Mouse (Mus musculus) left cerebral cortex, postnatal 14 days (tissue): ENCODE measurements around the gene Wwox. TPM values are rescaled to one million over a fixed set of nuclear protein-coding genes. Genes with fewer than 3 reads are reported as not detected.

ENCODE experiments used
- DNase-seq, 2 experiments: peaks; one replicate each; pipeline ENCODE4 v3.0.0; 2021 to 2022; ENCODE audit warnings: low spot score in 2 of 2, mixed read lengths in 1 of 2
- intact Hi-C: fragments of 180-260 bp; cut with DNase I; formaldehyde crosslinking; loops from one replicate; pipeline ENCODE4 v1.15.1; 2025
- total RNA-seq, 2 experiments: library from RNA; stranded (reverse); gene quantifications; 2 replicates each; pipeline ENCODE4 v1.2.3; 2021

Gene Wwox
- total RNA-seq, 2 experiments from 2014 or later = 11.9 to 12.0 TPM

GRCm38 (mm10) chr8:114772276-114772849 lies 332.9 kb downstream of the Wwox start:
- no peak for DNase-seq
- intact Hi-C loops = loop anchor here (5.0 to 10.0 kb wide), 2 partner anchors 318 to 935 kb away; partner anchors contain the start of gene Maf

DNA sequence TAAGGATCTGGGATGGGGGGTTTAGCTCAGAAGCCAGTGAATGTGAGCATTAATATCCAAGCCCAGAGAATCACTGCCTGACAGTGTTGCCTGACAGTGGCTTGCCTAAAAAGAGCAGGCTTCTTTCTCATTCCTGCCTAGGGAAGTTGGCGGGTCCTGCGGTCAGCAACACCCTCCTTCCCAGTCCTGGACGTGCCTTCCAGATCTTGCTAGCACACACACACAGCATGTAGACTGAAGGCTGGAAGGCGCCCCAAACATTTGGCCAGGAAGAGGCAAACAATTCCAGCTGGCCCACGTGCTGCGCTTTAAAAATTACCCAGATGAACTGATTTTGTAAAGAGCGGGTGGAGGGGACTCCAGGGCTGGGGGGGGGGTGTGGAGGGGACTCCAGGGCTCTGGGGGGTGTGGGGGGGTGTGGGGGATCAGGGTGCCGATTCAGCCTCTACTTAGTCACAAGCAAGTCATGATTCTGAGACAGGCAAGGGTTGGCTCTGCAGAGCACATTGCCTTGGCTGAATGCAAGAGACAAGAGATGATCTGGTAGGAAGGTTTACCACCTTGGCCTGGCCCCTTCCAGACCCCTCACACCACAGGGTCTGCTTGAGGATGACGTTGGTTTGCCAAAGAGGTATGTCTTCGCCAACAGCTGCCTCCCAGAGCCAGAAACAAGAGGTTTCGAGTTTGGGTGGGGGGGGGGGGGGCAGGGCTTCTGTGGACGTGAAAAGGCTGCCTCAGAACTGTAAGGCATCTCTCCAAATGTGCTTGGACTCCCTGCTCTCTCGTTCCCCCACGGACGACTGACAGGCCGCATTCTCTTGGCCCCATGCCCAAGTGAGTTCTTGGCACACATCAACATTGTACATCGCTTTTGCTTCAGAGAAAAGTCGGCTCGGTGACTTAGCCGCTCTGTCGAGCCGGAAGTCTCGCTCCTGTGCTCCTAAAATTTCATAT lies 334.3 kb downstream of the Wwox start:
- intact Hi-C loops = loop anchor here (5.0 to 10.0 kb wide), 2 partner anchors 319 to 934 kb away; partner anchors contain the start of gene Maf
- DNase-seq = peak; percentile 26 to 55

GRCm38 (mm10) chr8:114774415-114774775 lies 334.9 kb downstream of the Wwox start:
- no peak for DNase-seq
- intact Hi-C loops = loop anchor here (5.0 to 10.0 kb wide), 2 partner anchors 320 to 933 kb away; partner anchors contain the start of gene Maf

GRCm38 (mm10) chr8:114775543-114775942 lies 336.1 kb downstream of the Wwox start:
- DNase-seq = no peak
- intact Hi-C loops = loop anchor here (10.0 kb wide), 1 partner anchor 321 kb away; no protein-coding TSS in a partner anchor

DNA sequence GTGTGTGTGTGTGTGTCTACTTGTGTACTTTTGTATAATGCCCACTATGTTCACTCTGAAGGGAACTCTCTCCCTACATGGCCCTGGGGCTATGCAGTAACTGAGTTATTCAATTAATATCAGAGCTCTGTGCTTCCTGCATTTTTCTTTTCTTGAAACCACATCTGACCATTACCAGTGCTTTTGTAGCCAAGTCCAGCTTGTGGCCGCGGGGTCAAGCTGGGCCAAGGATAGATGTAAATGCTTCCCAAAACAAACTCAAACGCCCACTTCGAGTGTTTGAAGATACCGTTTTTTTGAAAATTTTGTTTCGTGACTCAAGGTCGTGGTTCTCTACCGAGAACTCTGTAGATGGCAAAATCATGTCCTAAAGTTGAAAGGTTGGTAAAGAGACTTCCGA lies 337.2 kb downstream of the Wwox start:
- DNase-seq = no peak
- intact Hi-C loops = loop anchor here (10.0 kb wide), 1 partner anchor 322 kb away; no protein-coding TSS in a partner anchor

DNA sequence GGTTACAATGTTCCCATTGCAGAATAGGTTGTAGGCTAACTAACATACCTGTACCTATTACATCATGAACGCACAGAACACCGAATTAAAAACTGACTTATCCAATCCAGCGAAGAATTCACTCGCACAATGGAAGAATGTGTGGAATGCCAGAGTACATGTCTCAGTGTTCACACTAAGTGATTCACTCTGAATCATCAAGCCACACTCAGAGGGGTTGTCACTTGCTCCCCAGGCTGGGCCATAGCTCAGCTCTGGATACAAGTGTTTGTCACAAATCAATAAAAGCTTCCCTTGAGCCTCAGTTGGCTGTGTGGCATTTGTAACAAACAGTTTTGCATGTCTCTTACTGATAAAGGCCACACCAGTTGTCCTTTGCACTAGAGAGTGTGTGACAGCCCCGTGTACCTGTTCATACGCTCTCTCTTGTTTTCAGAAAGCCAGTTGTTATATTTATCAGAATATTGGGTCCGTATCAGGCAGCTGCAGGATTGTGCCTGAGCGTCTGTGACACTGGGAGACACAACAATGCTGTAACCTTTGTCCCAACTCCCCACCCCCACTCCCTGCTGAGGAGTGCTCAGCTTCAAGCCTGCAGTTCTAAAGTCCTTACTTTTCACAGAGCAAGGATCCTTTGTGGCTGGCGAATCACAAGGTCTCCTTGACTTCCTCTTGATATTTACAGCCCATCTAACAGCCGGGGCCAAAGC lies 338.0 kb downstream of the Wwox start:
- DNase-seq = no peak
- intact Hi-C loops = loop anchor here (10.0 kb wide), 1 partner anchor 323 kb away; no protein-coding TSS in a partner anchor

GRCm38 (mm10) chr8:114779002-114779401 lies 339.5 kb downstream of the Wwox start:
- no peak for DNase-seq
- intact Hi-C loops = loop anchor here (10.0 kb wide), 1 partner anchor 324 kb away; no protein-coding TSS in a partner anchor

DNA sequence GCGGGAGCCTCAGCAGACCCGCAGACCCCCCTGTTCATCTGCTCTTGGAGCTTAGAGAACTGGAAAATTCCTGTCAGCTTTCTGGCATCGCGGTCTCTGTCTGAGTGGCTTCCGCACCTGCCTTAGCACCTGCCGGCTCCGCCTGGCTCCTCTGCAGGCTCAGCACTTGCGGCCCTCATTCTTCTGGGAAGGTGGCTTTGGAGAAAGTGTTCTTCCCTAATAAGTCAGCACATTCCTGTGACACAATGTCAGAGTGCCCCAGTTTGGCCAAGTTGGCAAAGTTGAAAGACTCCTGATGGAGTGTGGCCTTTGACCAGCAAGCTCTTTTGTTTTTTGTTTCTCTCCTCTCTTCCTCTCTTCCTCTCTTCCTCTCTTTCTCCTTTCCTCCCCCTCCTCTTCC lies 343.9 kb downstream of the Wwox start:
- no peak for DNase-seq
- intact Hi-C loops = no loop called here

- no peak for DNase-seq
- intact Hi-C loops = no loop called here
Measured at GRCm38 (mm10) chr8:114785834-114786233, 346.4 kb downstream of the Wwox start.

DNA sequence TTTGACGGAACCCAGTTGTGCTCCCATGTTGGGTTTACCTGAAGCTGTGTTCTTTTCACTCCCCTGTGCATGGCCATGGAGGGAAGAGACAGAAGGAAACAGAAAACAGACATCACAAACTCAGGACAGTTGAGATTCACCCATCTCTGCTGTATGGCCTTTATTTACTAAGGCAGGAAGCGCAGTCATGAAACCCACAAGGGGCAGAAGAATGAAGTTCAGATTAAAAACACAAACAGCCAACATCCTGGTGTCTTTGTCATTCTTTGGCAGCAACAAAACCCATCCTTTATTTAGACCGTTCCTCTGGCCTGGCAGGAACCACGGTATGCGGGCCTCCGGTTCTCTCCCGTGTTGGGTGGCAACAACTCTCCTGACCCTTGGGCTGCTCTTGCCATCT lies 350.2 kb downstream of the Wwox start:
- intact Hi-C loops = no loop called here
- no peak for DNase-seq

- DNase-seq = no peak
- intact Hi-C loops = no loop called here
Measured at GRCm38 (mm10) chr8:114790754-114791153, 351.3 kb downstream of the Wwox start.

DNA sequence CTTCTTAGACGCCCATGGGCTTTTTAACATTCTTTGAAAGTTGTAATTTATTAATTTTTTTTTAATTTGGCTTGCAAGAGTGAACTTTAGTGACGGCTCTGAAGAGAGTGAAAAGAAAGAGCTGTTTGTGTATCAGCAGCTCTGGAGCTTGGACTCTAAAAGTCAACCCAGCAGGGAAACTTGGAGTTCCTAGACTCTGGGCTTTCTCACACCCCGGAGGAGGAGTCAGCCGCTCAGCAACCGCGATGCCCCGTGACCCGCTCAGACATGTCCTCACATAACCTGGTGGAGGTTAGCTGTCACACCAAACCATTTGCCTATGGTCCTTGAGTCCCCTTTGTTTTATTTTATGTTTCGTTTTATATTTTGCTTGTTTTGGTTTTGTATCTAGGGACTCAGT lies 354.2 kb downstream of the Wwox start:
- no peak for DNase-seq
- intact Hi-C loops = no loop called here

- intact Hi-C loops = no loop called here
- DNase-seq = no peak
Measured at GRCm38 (mm10) chr8:114801428-114802134, 362.1 kb downstream of the Wwox start.

GRCm38 (mm10) chr8:114803113-114803512 lies 363.7 kb downstream of the Wwox start:
- no peak for DNase-seq
- intact Hi-C loops = no loop called here

DNA sequence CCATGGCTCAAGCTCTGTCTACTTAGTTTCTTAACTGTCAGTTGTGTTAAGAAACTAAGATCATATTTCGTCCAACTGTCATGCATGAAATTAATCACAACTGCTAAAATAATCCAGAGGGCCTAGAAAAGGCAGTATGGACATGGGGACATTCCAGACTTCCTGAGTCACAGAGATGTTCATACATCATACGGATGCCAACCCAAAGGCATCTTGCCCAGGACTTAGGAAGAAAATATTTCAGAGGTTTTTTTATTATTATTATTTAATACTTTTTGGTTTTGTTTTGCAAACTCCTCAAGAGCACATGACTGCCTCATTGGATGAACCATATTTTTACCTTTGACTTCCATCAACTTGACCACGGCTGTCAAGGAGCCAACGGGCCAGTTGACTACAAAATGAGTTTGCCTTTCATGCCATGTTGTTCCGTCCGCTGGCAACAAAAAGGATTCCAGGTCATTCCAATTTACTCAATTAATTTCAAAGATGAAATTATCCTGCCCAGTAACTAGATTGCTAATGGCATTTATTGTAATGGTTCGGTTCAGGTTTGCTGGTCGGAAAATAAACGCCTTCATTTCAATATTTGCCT lies 367.5 kb downstream of the Wwox start:
- intact Hi-C loops = no loop called here
- DNase-seq = no peak

DNA sequence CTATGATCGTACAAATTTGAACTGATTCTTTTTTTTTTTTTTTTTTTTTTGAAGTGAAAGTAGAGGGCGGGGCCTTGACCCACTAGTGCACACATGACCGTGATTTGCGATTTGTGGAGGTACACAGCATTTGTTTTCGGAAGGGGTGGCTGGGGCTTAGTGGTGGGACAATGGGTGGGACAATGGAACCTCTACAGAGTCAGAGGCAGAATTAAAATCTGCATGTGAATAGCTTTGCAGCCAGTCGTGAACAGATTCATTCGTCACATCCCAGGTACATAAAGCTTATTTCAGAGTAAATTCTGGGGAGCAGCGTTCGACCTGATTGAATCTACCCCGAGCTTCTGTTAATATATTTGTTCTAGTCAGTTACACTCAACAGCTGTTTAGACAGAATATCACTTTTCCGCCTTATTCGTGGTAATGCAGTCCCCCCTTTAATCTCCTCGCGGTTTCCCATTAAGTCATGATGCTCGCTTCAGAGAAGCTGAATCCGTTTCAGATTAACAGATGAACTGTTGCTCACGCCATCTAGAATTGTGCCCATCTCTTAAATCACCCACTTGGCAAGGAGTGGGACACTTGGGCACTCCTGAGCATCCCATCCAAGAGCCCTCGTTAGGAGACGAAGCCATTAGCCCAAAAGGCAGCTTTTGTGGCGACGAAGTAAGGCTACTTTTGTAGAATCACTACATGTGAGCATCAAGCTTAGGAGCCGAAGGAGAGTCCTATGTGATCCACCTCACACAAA lies 368.4 kb downstream of the Wwox start:
- intact Hi-C loops = no loop called here
- DNase-seq = no peak

DNA sequence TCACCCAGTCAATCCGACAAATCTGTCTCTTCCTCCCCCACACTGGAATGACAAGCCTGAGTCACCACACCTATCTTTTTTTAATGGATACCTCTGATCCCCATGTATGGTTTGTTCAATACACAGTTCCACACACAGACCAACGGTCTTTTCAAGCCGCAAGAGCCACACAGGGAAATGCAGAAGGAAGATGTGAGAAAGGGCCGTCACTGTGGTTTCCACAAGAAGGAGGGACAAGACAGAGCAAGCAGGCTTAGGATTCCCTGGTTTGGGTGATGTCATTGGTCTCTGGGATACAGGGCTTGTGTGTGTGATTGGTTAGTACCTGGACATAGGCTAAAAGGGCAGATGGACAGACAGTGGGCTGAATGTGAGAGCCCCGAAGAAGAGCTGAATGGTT lies 371.0 kb downstream of the Wwox start:
- no peak for DNase-seq
- intact Hi-C loops = no loop called here

DNA sequence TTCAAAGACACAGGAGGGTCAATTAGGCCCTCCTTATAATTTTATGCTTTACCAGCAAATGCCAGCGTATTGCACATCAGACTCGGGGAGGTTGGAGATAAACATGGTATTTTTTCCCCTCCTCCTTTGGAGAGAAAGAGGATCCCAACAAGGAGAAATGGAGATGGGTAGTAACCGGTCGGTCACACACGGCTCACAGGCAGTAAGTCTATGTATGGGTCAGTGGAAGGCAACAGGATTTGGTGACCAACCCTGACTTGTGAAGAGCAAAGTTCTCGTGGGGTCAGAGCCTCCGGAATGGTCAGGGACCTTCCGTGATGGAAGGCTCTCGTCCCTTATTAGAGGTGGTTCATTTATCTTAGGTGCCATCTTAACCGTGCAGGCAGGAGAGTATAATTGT lies 374.4 kb downstream of the Wwox start:
- intact Hi-C loops = no loop called here
- no peak for DNase-seq
